Mouse (Mus musculus): Measurements from ENCODE around the gene Ctdspl.

DNA sequence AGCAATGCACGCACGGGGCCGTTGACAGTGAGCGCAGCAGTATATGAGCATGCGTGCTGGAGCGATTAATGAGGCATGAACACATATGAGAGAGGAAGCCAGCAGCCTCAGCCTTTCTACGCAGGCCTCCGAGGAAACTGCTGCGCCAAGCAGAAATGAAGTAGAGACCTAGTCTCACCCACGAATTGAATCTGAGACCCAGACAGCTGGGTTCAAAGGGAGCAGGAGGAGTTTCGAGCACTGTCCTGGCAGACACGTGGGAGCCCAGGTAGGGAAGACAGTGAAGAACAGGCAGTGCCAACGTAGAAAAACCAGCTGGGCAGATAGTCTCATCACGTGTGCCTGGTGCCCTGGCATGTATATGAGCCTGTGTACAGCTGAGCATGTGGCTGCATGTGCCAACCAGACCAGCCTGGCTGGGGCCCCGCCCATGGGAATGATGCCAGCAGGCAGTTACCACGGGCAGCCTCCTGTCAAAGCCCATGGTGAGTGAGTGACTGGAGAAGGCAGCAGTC lies 6.5 kb upstream of the Ctdspl start:
- TF ChIP-seq CTCF (IDR thresholded peaks at IDR 0.05; ENCODE audit: extremely low read depth, insufficient read length, insufficient replicate concordance, low read depth, low read length) (no peak), POLR2A (IDR thresholded peaks at IDR 0.05; ENCODE audit: low read depth, low read length) (no peak)

All from small intestine, adult 2 months (tissue).